Mouse (Mus musculus): ENCODE results near the gene Nova2.

DNA sequence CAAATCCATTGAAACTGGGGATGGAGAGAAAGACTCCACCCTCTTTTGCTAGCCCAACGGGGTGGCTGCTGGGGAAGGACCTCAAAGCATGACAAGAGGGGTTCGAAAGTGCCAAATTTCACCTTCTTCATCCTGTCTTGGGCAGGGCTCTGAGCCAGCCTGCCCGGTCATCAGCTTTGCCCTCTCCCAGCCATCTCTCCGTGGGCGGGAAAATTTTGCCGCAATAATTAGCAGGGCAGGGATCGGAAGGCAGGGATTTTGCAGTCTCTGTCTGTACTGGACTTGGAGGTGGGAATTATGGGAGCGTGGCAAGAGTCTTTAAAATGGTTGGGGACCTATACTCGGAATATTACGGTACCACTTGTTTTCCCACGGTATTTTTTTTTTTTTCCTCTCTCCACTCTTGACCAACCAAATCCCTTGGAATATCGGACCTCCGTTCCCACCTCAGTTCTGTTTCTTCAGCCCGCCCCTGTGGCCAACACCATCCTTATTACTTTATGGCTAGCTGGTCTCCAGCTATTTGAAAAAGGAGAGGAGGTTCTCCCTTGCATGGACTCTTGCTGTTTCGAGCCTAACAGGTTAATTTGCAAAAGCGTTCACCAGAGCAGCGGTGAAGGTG is 36.6 kb downstream of the Nova2 start:
- no peak for TF ChIP-seq CTCF (IDR thresholded peaks at IDR 0.05)
- no peak for TF ChIP-seq EP300 (IDR thresholded peaks at IDR 0.05)
